Mouse (Mus musculus): ENCODE data around the gene Lrrc56.

DNA sequence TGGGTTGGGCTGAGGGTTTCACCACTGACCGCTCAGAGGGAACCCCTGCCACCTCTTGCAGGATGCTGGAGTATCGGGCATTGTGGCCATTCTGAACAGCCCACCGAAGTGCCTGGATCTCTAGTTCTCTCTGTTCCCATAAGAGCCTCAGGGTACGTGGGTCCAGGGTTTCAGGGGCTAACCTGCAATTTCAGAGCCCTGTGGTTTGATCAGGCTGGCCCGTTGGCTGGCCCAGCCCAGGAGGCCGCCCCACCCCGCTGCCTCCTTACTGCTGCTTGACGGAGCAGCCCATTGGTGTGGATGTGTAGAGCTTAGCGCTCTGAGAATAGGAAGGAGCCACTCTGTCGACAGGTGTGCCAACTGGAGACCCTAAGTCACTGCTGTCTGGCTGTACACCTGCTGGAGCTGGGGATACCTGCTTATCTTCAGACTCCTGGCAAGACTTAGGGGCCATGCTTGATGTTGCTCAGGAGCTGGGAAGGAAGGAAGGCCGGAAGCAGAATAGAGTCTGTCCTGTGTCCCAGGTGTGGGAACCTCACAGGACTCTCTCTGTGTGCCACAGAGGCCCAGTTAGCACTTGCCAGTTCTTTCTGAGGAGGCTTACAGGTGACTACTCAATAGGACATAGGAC is 19.8 kb downstream of the Lrrc56 start, which contains the start of gene Lmntd2:
- TF ChIP-seq CTCF (IDR thresholded peaks at IDR 0.05; ENCODE audit: low read depth, low read length) (no peak), GATA1 (IDR thresholded peaks at IDR 0.05; ENCODE audit: borderline replicate concordance, low read length) (no peak), GATA2 (IDR thresholded peaks at IDR 0.05; ENCODE audit: borderline replicate concordance, low read depth, low read length) (no peak), TAL1 (conservative IDR thresholded peaks at IDR 0.05; ENCODE audit: low read depth, low read length) (no peak)
